Mouse (Mus musculus) erythroblast, embryonic 14.5 days (primary cell): ENCODE data around the gene Krt222.

Experiments used
- GATA1 ChIP-seq: IDR thresholded peaks from 2 replicates; pipeline ENCODE4 v1.6.1; 2012; ENCODE audit warnings: low read length, inconsistent platforms, mixed read lengths
- TAL1 ChIP-seq: IDR thresholded peaks from 3 replicates; pipeline ENCODE4 v1.6.1; 2012; ENCODE audit warnings: low read length, inconsistent platforms, mixed read lengths

- TF ChIP-seq TAL1 = no peak
- no peak for TF ChIP-seq GATA1
Measured at GRCm38 (mm10) chr11:99186836-99187235, 57.0 kb downstream of the Krt222 start.
